Mouse (Mus musculus) heart, embryonic 13.5 days (tissue): ENCODE measurements around the gene Dennd4b. TPM values are rescaled to one million over a fixed set of nuclear protein-coding genes. Genes with fewer than 3 reads are reported as not detected.

Experiments used
- ATAC-seq: fragments of 200-750 bp; cut with Nextera tagmentation; 2 replicates; pipeline ENCODE4 v1.8.0; 2017; ENCODE audit warnings: moderate TSS enrichment; ENCODE audit not compliant: insufficient number of reproducible peaks, low FRiP score, low TSS enrichment; ENCODE audit errors: extremely low read depth
- H3K27ac ChIP-seq: fragments of 300-500 bp; sonication (generic); replicated peaks from 2 replicates; pipeline ENCODE4 v1.5.1; 2015; ENCODE audit warnings: moderate library complexity, mild to moderate bottlenecking, inconsistent platforms
- H3K27me3 ChIP-seq: fragments of 300-500 bp; sonication (generic); replicated peaks from 2 replicates; pipeline ENCODE4 v1.6.1; 2015; ENCODE audit warnings: mild to moderate bottlenecking, inconsistent platforms
- H3K36me3 ChIP-seq: fragments of 300-500 bp; sonication (generic); 2 replicates; pipeline ENCODE4 v1.6.1; 2015; ENCODE audit warnings: mild to moderate bottlenecking, inconsistent platforms
- H3K4me1 ChIP-seq: fragments of 300-500 bp; sonication (generic); 2 replicates; pipeline ENCODE4 v1.6.1; 2015; ENCODE audit warnings: inconsistent platforms
- H3K4me2 ChIP-seq: fragments of 300-500 bp; sonication (generic); 2 replicates; pipeline ENCODE4 v1.6.1; 2015; ENCODE audit warnings: inconsistent platforms, mild to moderate bottlenecking, moderate library complexity
- H3K4me3 ChIP-seq: fragments of 300-500 bp; sonication (generic); 2 replicates; pipeline ENCODE4 v1.5.1; 2015; ENCODE audit warnings: moderate library complexity, mild to moderate bottlenecking, inconsistent platforms
- H3K9ac ChIP-seq: fragments of 300-500 bp; sonication (generic); 2 replicates; pipeline ENCODE4 v1.6.1; 2015; ENCODE audit warnings: inconsistent platforms, mild to moderate bottlenecking, moderate library complexity
- H3K9me3 ChIP-seq: fragments of 300-500 bp; sonication (generic); 2 replicates; pipeline ENCODE4 v1.6.1; 2016; ENCODE audit warnings: inconsistent platforms
- WGBS: fragments of 180-500 bp; shearing (Covaris S2); methylation state at CpG from one replicate; pipeline ENCODE4 v1.1.7; 2015; ENCODE audit warnings: mixed read lengths; 5-methylcytosine and 5-hydroxymethylcytosine counted together
- microRNA-seq: library from miRNA; unstranded; fragments of <30 nt; microRNA quantifications from one replicate; pipeline ENCODE4, GENCODE M21; 2016
- polyA plus RNA-seq: library from polyadenylated mRNA; unstranded; fragments of >200 nt; fragmentation: Nextera tagmentation; extraction: Ambion mirVana; gene quantifications from 2 replicates; pipeline ENCODE4 v1.2.1, GENCODE M21; 2015

Dennd4b gene
- polyA plus RNA-seq, 1 experiment from 2014 or later = 5.5 TPM

GRCm38 (mm10) chr3:90313367-90313766, 48.4 kb downstream of the Dennd4b start:
- 0 out of 2 replicates have a peak, but pooled peaks cover 11% of the 10 kb centered on the region for H3K4me1 ChIP-seq
- H3K4me3 ChIP-seq = no peak overlapping the region
- H3K36me3 ChIP-seq = no peaks in the 10 kb centered on the region
- no peak overlapping the region for H3K27ac ChIP-seq
- no peak overlapping the region for H3K9ac ChIP-seq
- no peaks in the 10 kb centered on the region for H3K27me3 ChIP-seq
- H3K4me2 ChIP-seq = no peak overlapping the region
- H3K9me3 ChIP-seq = no peaks in the 10 kb centered on the region
- ATAC-seq = no peak

GRCm38 (mm10) chr3:90314241-90314640, 49.3 kb downstream of the Dennd4b start:
- no peak for ATAC-seq
- H3K9ac ChIP-seq = no peak overlapping the region
- H3K27me3 ChIP-seq = no peaks in the 10 kb centered on the region
- H3K27ac ChIP-seq = no peak overlapping the region
- H3K9me3 ChIP-seq = no peaks in the 10 kb centered on the region
- no peak overlapping the region for H3K4me2 ChIP-seq
- H3K4me1 ChIP-seq = 0 out of 2 replicates have a peak, but pooled peaks cover 10% of the 10 kb centered on the region
- H3K4me3 ChIP-seq = no peak overlapping the region
- H3K36me3 ChIP-seq = no peaks in the 10 kb centered on the region

GRCm38 (mm10) chr3:90322289-90322688, 57.3 kb downstream of the Dennd4b start:
- H3K9me3 ChIP-seq = no peaks in the 10 kb centered on the region
- no peak overlapping the region for H3K4me3 ChIP-seq
- H3K9ac ChIP-seq = peak overlapping the region; percentile 44

GRCm38 (mm10) chr3:90323119-90323518, 58.1 kb downstream of the Dennd4b start:
- WGBS = 12% methylated on average over 5 of the region's 5 CpGs
- Histone ChIP-seq H3K27ac (peak overlapping the region; percentile 69), H3K9me3 (no peaks in the 10 kb centered on the region), H3K36me3 (no peaks in the 10 kb centered on the region; the same call in 1 of the 2 replicates), H3K27me3 (no peaks in the 10 kb centered on the region), H3K4me3 (peak overlapping the region; percentile 8; the same call in 1 of the 2 replicates), H3K4me2 (peak overlapping the region; percentile 54), H3K9ac (peak overlapping the region; percentile 62), H3K4me1 (peaks cover 42% of the 10 kb centered on the region)
- peak; percentile 58 for ATAC-seq

More at GRCm38 (mm10) chr3:90322289-90322688, 57.3 kb downstream of the Dennd4b start:
- 49% methylated on average over 6 of the region's 6 CpGs for WGBS
- H3K27ac ChIP-seq = peak overlapping the region; percentile 58
- peaks cover 42% of the 10 kb centered on the region for H3K4me1 ChIP-seq
- ATAC-seq = no peak
- H3K36me3 ChIP-seq = no peaks in the 10 kb centered on the region; the same call in 1 of the 2 replicates
- H3K27me3 ChIP-seq = no peaks in the 10 kb centered on the region
- peak overlapping the region; percentile 54 for H3K4me2 ChIP-seq

Small RNA genes lying within 50 kb of the gene (microRNA-seq; reads per million reads assigned to microRNA genes)
- not detected for gene Mir7012

Other genes starting within 250 kb of the Dennd4b start
- 129 and 148 TPM in 2 replicates for gene 4933434E20Rik, start 213.5 kb upstream of the Dennd4b start, polyA plus RNA-seq
- 121 and 129 TPM in 2 replicates for gene Ubap2l, start 212.6 kb upstream of the Dennd4b start, polyA plus RNA-seq
- 290 and 300 TPM in 2 replicates for gene Tpm3, start 192.5 kb upstream of the Dennd4b start, polyA plus RNA-seq
- gene Nup210l, start 161.1 kb upstream of the Dennd4b start, polyA plus RNA-seq = 0.28 and 0.31 TPM in 2 replicates
- 878 and 976 TPM in 2 replicates for gene Rps27, start 51.5 kb upstream of the Dennd4b start, polyA plus RNA-seq
- gene Rab13, start 51.5 kb upstream of the Dennd4b start, polyA plus RNA-seq = 30.8 and 31.0 TPM in 2 replicates
- gene Jtb, start 33.6 kb upstream of the Dennd4b start, polyA plus RNA-seq = 72.2 and 78.9 TPM in 2 replicates
- 2.4 and 3.0 TPM in 2 replicates for gene Creb3l4, start 21.7 kb upstream of the Dennd4b start, polyA plus RNA-seq
- gene Slc39a1, start 17.0 kb upstream of the Dennd4b start, polyA plus RNA-seq = 79.0 and 88.2 TPM in 2 replicates
- 12.3 and 13.6 TPM in 2 replicates for gene Crtc2, start 11.0 kb upstream of the Dennd4b start, polyA plus RNA-seq
- gene Gatad2b, start 28.0 kb downstream of the Dennd4b start, polyA plus RNA-seq = 7.9 and 9.3 TPM in 2 replicates
- 5.5 and 7.2 TPM in 2 replicates for gene Slc27a3, start 124.8 kb downstream of the Dennd4b start, polyA plus RNA-seq
- 17.5 and 19.8 TPM in 2 replicates for gene Ints3, start 168.4 kb downstream of the Dennd4b start, polyA plus RNA-seq
- gene Npr1, start 200.7 kb downstream of the Dennd4b start, polyA plus RNA-seq = 9.7 and 11.4 TPM in 2 replicates
- 116 and 125 TPM in 2 replicates for gene Ilf2, start 210.9 kb downstream of the Dennd4b start, polyA plus RNA-seq
- 72.8 and 74.7 TPM in 2 replicates for gene Snapin, start 225.8 kb downstream of the Dennd4b start, polyA plus RNA-seq
- gene Chtop, start 244.3 kb downstream of the Dennd4b start, polyA plus RNA-seq = 92.0 and 98.5 TPM in 2 replicates
- 203 and 220 TPM in 2 replicates for gene S100a1, start 249.2 kb downstream of the Dennd4b start, polyA plus RNA-seq
- 70.4 and 73.4 TPM in 2 replicates for gene S100a13, start 249.2 kb downstream of the Dennd4b start, polyA plus RNA-seq